Mouse (Mus musculus) testis, adult 2 months (tissue): ENCODE measurements around the gene Ndufaf5.

Source experiments
- CTCF ChIP-seq: fragments of 200-500 bp; IDR thresholded peaks from 2 replicates; pipeline ENCODE4 v1.5.1; 2012; ENCODE audit warnings: low read depth, mild to moderate bottlenecking, inconsistent platforms, low read length, moderate library complexity; ENCODE audit not compliant: control insufficient read depth, insufficient read depth, insufficient replicate concordance
- POLR2A ChIP-seq: fragments of 200-500 bp; IDR thresholded peaks from 2 replicates; pipeline ENCODE4 v1.6.1; 2012; ENCODE audit warnings: low read depth, mild to moderate bottlenecking, inconsistent platforms, low read length, moderate library complexity; ENCODE audit not compliant: control insufficient read depth

- TF ChIP-seq CTCF (no peak), POLR2A (no peak)
These were observed 30.3 kb downstream of the Ndufaf5 start for GRCm38 (mm10) chr2:140200713-140201112.
